Mouse (Mus musculus) hindbrain, embryonic 15.5 days (tissue): Measurements from ENCODE around the gene Cd84. TPM values are rescaled to one million over a fixed set of nuclear protein-coding genes. Genes with fewer than 3 reads are reported as not detected.

Source experiments
- ATAC-seq: fragments of 200-750 bp; cut with Nextera tagmentation; 2 replicates; pipeline ENCODE4 v1.8.0; 2017; ENCODE audit warnings: low read depth, moderate number of reproducible peaks, moderate TSS enrichment; ENCODE audit not compliant: low FRiP score
- H3K27ac ChIP-seq: fragments of 300-500 bp; sonication (generic); replicated peaks from 2 replicates; pipeline ENCODE4 v1.5.1; 2015; ENCODE audit warnings: mild to moderate bottlenecking, inconsistent platforms
- H3K27me3 ChIP-seq: fragments of 300-500 bp; sonication (generic); 2 replicates; pipeline ENCODE4 v1.6.1; 2015; ENCODE audit warnings: control low read depth, inconsistent platforms
- H3K36me3 ChIP-seq: fragments of 300-500 bp; sonication (generic); 2 replicates; pipeline ENCODE4 v1.6.1; 2015; ENCODE audit warnings: control low read depth, inconsistent platforms
- H3K4me1 ChIP-seq: fragments of 300-500 bp; sonication (generic); replicated peaks from 2 replicates; pipeline ENCODE4 v1.6.1; 2015; ENCODE audit warnings: control low read depth, inconsistent platforms
- H3K4me2 ChIP-seq: fragments of 300-500 bp; sonication (generic); 2 replicates; pipeline ENCODE4 v1.6.1; 2015; ENCODE audit warnings: moderate library complexity, mild to moderate bottlenecking, inconsistent platforms
- H3K4me3 ChIP-seq: fragments of 300-500 bp; sonication (generic); 2 replicates; pipeline ENCODE4 v1.5.1; 2015; ENCODE audit warnings: mild to moderate bottlenecking, inconsistent platforms
- H3K9ac ChIP-seq: fragments of 300-500 bp; sonication (generic); 2 replicates; pipeline ENCODE4 v1.6.1; 2015; ENCODE audit warnings: inconsistent platforms
- H3K9me3 ChIP-seq: fragments of 300-500 bp; sonication (generic); 2 replicates; pipeline ENCODE4 v1.6.1; 2016; ENCODE audit warnings: control low read depth, inconsistent platforms
- WGBS: fragments of 180-500 bp; shearing (Covaris S2); methylation state at CpG from one replicate; pipeline ENCODE4 v1.1.7; 2015; 5-methylcytosine and 5-hydroxymethylcytosine counted together
- polyA plus RNA-seq: library from polyadenylated mRNA; unstranded; fragments of >200 nt; fragmentation: Nextera tagmentation; extraction: Ambion mirVana; gene quantifications from 2 replicates; pipeline ENCODE4 v1.2.1, GENCODE M21; 2015

Cd84 gene
- polyA plus RNA-seq, 1 experiment from 2014 or later = 1.2 TPM

DNA sequence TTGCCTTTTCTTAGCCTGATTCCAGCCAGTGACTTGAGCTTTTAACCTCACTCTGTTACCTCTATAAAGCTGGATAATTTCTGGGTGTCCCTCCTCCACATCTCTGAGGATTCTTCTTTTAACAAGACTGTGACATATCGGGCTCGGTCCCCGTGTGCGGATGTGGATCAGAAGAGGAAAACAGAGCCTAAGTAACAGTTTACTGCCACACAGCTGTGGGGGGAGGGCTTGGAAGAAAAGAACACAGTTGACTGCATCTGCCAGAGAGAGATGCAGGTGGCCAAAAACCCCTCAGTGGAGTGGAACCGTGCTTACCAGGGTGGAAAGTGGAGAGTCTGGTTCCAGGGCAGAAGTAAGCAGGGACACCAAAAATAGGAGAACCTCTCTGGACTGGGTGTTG is 79.7 kb downstream of the Cd84 start:
- WGBS = 88% methylated on average over 5 of the region's 5 CpGs
- Histone ChIP-seq H3K4me2 (no peak overlapping the region), H3K4me1 (no peaks in the 10 kb centered on the region), H3K27ac (no peak overlapping the region), H3K9ac (no peak overlapping the region), H3K4me3 (no peak overlapping the region), H3K27me3 (no peaks in the 10 kb centered on the region), H3K36me3 (no peaks in the 10 kb centered on the region), H3K9me3 (no peaks in the 10 kb centered on the region)
- ATAC-seq = no peak

DNA sequence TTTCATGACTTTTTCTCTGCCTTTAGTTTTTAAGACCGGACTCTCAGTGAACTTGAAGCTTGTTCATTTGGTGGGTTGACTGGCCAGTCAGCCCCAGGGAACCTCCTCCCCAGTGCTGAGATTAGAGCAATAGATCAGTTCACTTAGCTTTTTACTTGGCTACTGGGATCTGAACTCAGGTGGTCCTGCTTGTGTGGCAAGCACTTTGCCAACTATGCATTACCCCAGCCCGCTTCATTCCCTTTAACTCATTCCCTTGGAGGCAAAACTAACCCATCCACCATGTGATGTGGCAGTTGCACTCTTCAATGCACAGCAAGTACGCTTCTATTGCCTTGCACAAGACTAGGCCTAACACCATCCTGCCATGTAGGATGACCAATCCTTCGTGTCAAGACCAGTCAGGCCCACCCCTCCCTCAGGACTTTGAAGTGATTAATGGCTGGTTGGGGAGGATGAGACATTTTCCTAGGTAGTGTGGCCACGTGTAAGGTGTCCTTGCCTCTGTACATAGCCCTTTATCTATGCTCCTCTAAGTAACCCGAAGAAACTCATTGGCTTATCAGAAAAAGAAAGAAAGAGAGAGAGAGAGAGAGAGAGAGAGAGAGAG is 80.5 kb downstream of the Cd84 start:
- Histone ChIP-seq H3K27ac (no peak overlapping the region), H3K27me3 (no peaks in the 10 kb centered on the region), H3K4me1 (no peaks in the 10 kb centered on the region), H3K4me2 (no peak overlapping the region), H3K9me3 (no peaks in the 10 kb centered on the region), H3K9ac (no peak overlapping the region), H3K36me3 (no peaks in the 10 kb centered on the region), H3K4me3 (no peak overlapping the region)
- no peak for ATAC-seq
- 84% methylated on average over 6 of the region's 6 CpGs for WGBS

DNA sequence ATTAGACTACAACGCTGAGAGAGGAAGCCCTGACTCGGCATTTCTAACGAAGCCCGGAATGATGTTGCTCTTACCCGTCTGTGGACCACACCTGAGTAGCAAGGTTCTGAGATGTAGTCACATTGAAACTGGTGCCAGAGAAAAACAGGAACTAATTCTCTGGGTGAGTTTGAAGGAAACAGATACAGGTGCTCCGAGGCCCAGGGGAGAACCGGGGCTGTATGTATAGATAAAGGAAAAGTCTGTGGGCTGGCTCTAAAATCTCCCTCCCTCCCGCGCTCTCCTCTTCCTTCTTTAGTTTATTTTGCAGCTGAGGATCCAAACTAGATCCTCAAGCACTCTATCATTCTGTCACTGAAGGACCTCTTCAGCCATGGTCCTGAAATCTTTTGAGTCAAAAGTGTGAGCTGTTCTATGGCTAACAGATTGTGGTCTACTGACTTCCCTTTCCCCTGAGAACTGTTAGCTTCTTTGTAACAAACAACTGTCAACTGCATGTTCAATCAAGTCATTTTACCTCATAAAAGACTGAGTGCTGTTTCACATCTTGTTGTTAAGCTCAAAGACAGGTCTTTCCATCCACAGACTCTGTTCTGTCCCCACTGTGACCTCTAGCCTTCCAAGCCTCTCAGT is 81.6 kb downstream of the Cd84 start:
- H3K4me1 ChIP-seq = no peaks in the 10 kb centered on the region
- 92% methylated on average over 9 of the region's 9 CpGs for WGBS

DNA sequence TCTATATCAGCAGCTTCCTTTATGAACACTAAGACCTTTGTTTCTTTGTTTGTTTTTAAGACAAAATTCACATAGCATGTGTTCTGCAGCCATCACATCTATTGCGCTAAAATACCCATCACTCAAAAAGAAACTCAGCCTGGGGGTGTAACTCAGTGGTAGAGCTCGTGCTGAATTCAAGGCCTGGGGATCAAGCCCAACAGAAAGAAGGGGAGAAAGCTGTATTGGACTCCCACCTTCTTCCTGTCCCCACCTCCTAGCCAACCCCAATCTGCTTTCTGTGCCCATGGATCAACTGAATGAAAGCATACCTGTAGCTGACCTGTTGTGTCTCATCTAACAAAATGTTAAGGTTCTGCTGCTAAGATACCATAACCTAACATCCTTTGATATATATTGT is 82.1 kb downstream of the Cd84 start:
- Histone ChIP-seq H3K27me3 (no peaks in the 10 kb centered on the region), H3K9me3 (no peaks in the 10 kb centered on the region), H3K4me3 (no peak overlapping the region), H3K36me3 (no peaks in the 10 kb centered on the region), H3K4me2 (no peak overlapping the region), H3K27ac (no peak overlapping the region), H3K4me1 (no peaks in the 10 kb centered on the region), H3K9ac (no peak overlapping the region)
- WGBS = 75% methylated on average over 2 of the region's 2 CpGs
- ATAC-seq = no peak

More for the DNA sequence above, 81.6 kb downstream of the Cd84 start:
- Histone ChIP-seq H3K36me3 (no peaks in the 10 kb centered on the region), H3K9me3 (no peaks in the 10 kb centered on the region), H3K27me3 (no peaks in the 10 kb centered on the region), H3K27ac (no peak overlapping the region), H3K9ac (no peak overlapping the region), H3K4me3 (no peak overlapping the region), H3K4me2 (no peak overlapping the region)
- ATAC-seq = no peak

DNA sequence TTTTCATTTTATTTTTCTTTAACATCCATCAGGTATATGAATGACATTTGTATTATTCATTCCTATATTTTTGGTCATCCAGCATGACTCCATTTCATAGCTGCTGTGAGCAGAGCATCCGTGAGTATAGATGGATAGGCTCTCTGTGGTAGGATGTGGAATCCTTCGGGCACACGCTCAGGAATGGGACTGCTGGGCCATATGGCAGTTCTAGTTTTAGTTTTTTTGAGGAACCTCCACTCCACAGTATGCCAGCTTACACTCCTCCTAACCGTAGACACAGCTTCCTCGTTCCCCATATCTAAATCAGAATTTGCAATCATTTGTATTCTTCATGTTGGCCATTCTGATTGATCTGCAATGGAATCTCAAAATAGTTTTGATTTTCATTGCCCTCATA is 83.3 kb downstream of the Cd84 start:
- no peak overlapping the region for H3K9ac ChIP-seq
- H3K27ac ChIP-seq = no peak overlapping the region
- H3K27me3 ChIP-seq = no peaks in the 10 kb centered on the region
- no peak overlapping the region for H3K4me3 ChIP-seq
- WGBS = 92% methylated on average over 5 of the region's 5 CpGs
- no peak for ATAC-seq
- H3K4me2 ChIP-seq = no peak overlapping the region
- H3K4me1 ChIP-seq = no peaks in the 10 kb centered on the region
- no peaks in the 10 kb centered on the region for H3K36me3 ChIP-seq
- H3K9me3 ChIP-seq = no peaks in the 10 kb centered on the region

DNA sequence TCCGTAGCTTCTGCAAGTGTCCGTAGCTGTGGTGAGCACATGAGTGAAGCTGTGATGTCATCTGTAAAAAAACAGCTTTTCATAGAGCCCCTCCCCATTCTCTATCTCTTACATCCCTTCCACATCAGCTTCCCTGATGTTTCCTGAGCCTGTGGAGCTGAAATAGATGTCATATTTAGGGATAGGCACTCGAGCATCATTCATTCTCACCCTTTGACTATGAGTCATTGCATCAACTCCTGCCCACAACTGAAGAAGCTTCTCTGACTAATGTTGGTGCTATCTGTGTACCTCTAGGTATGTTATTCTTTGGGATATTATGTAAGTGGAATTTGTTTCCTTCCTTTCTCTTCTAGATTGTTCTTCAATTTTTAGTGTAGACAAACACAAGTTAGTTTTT is 85.4 kb downstream of the Cd84 start:
- WGBS = 86% methylated on average over 3 of the region's 3 CpGs
- ATAC-seq = no peak
- Histone ChIP-seq H3K36me3 (no peaks in the 10 kb centered on the region), H3K27ac (no peak overlapping the region), H3K4me1 (no peaks in the 10 kb centered on the region), H3K27me3 (no peaks in the 10 kb centered on the region), H3K9me3 (no peaks in the 10 kb centered on the region), H3K9ac (no peak overlapping the region), H3K4me2 (no peak overlapping the region), H3K4me3 (no peak overlapping the region)

DNA sequence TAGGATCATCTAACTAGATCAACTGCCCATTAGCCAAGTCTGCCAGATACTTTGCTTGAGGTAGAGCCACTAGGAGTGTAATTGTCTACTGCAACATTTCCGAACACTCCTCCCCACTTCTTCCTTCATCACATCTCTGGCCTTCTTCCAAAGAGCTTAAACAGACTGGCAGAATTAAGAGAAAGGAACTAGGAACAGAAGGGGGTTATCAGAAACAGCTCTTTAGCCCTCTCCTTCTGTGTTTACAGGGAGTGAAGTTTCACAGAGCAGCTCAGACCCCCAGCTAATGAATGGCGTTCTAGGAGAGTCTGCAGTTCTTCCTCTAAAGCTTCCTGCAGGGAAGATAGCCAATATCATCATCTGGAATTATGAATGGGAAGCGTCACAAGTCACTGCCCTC is 94.4 kb downstream of the Cd84 start:
- Histone ChIP-seq H3K9me3 (no peaks in the 10 kb centered on the region), H3K4me1 (no peaks in the 10 kb centered on the region), H3K9ac (no peak overlapping the region), H3K27me3 (no peaks in the 10 kb centered on the region), H3K4me3 (no peak overlapping the region), H3K36me3 (no peaks in the 10 kb centered on the region), H3K4me2 (no peak overlapping the region), H3K27ac (no peak overlapping the region)
- no peak for ATAC-seq
- WGBS = 76% methylated on average over 3 of the region's 3 CpGs

DNA sequence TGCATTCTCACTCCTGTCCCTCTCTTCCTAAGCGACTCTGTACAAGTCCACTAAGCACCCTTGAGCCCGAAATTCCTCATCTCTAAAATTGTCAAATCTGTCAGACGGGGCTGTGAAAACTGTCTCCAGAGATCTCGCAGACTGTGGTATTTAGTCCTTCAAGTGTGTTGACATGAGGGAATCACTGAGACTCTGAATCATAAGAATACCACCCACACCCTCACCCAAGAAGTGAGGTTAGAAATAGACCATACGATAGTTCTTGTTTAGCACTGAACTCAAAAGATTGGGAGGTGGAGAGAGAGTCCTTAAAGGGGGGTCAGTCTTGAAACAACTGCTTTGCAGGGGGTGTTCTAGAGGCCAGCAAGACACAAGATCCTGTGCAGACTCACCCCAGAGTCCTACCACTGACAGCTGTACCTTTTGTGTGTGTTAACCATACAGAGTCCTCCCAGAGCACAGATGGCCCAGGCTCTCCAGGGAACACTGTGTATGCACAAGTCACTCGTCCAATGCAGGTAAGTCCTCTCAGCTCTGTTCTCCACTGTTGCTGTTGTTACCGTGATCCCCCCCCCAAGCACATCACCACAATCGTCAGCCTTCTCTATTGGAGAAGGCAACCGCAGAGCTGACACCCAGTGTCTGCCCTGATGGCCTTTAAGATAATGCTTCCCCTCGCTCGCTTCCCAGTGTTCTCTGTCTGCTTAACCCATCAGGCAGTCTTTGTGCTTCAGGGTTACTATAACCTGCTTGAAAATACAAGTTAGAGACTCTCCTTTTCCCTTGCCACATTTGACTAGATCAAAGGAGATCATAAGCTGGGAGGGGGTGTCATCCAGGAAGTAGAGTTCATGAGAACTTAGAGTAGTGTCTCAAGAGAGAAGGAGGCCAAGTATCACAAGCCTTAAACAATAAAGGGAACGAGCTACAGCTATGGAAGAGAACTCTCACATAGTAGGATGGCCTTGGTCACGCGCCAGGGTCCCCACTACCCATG is 99.8 kb downstream of the Cd84 start:
- H3K36me3 ChIP-seq = no peaks in the 10 kb centered on the region
- no peak overlapping the region for H3K4me2 ChIP-seq
- no peak overlapping the region for H3K27ac ChIP-seq
- no peak for ATAC-seq
- H3K27me3 ChIP-seq = no peaks in the 10 kb centered on the region
- no peak overlapping the region for H3K9ac ChIP-seq
- H3K4me1 ChIP-seq = no peaks in the 10 kb centered on the region
- no peaks in the 10 kb centered on the region for H3K9me3 ChIP-seq
- WGBS = 83% methylated on average over 14 of the region's 14 CpGs
- no peak overlapping the region for H3K4me3 ChIP-seq

Other genes starting within 250 kb of the Cd84 start
- 0.16 and 0.18 TPM in 2 replicates for gene Ly9, start 232.3 kb upstream of the Cd84 start, polyA plus RNA-seq
- gene Slamf7, start 186.7 kb upstream of the Cd84 start, polyA plus RNA-seq = 0.29 TPM in 1 of 2 replicates, not detected in the other
- gene Cd48, start 157.7 kb upstream of the Cd84 start, polyA plus RNA-seq = 0.96 and 1.5 TPM in 2 replicates
- gene Slamf1, start 72.6 kb upstream of the Cd84 start, polyA plus RNA-seq = 0.16 and 0.22 TPM in 2 replicates
- not detected in 2 replicates for gene Gm10521, start 56.0 kb downstream of the Cd84 start, polyA plus RNA-seq
- gene Slamf6, start 77.8 kb downstream of the Cd84 start, polyA plus RNA-seq = 0.19 and 0.26 TPM in 2 replicates
- gene Vangl2, start 188.7 kb downstream of the Cd84 start, polyA plus RNA-seq = 41.1 and 48.9 TPM in 2 replicates
- 3.6 and 4.8 TPM in 2 replicates for gene Nhlh1, start 217.9 kb downstream of the Cd84 start, polyA plus RNA-seq
- 183 and 190 TPM in 2 replicates for gene Copa, start 242.8 kb downstream of the Cd84 start, polyA plus RNA-seq
- gene Ncstn, start 243.1 kb downstream of the Cd84 start, polyA plus RNA-seq = 109 and 114 TPM in 2 replicates